Mouse (Mus musculus): Measurements from ENCODE around the gene Lrfn5. TPM values are rescaled to one million over a fixed set of nuclear protein-coding genes. Genes with fewer than 3 reads are reported as not detected.

The Lrfn5 gene
- polyA plus RNA-seq, 1 experiment from 2014 or later = 0.51 TPM

GRCm38 (mm10) chr12:61579949-61580348 lies 57.0 kb downstream of the Lrfn5 start:
- no peak for ATAC-seq
- H3K4me3 ChIP-seq (ENCODE audit: low read depth, low read length) = no peak overlapping the region
- no peaks in the 10 kb centered on the region for H3K27me3 ChIP-seq (replicated peaks; ENCODE audit: control insufficient read depth, insufficient read depth, low read length)
- H3K9me3 ChIP-seq (ENCODE audit: control insufficient read depth) = no peaks in the 10 kb centered on the region
- H3K9ac ChIP-seq (ENCODE audit: low read depth, low read length) = no peak overlapping the region
- TF ChIP-seq CTCF (IDR thresholded peaks at IDR 0.05; ENCODE audit: low read depth) = no peak
- whole genome bisulfite sequencing = 78% methylated on average over 5 of the region's 5 CpGs
- no peaks in the 10 kb centered on the region for H3K36me3 ChIP-seq (ENCODE audit: control insufficient read depth, insufficient read depth)
- no peak overlapping the region for H3K4me2 ChIP-seq (replicated peaks; ENCODE audit: low read depth)
- H3K27ac ChIP-seq (ENCODE audit: low read depth, low read length) = no peak overlapping the region
- H3K4me1 ChIP-seq (replicated peaks; ENCODE audit: control insufficient read depth, insufficient read depth, low read length) = no peaks in the 10 kb centered on the region

- H3K4me1 ChIP-seq (replicated peaks; ENCODE audit: control insufficient read depth, insufficient read depth, low read length) = no peaks in the 10 kb centered on the region
- ATAC-seq = no peak
These were observed 77.4 kb downstream of the Lrfn5 start for GRCm38 (mm10) chr12:61600305-61600704.

GRCm38 (mm10) chr12:61607871-61608270 lies 84.9 kb downstream of the Lrfn5 start:
- no peaks in the 10 kb centered on the region for H3K27me3 ChIP-seq (replicated peaks; ENCODE audit: control insufficient read depth, insufficient read depth, low read length)
- no peaks in the 10 kb centered on the region for H3K4me1 ChIP-seq (replicated peaks; ENCODE audit: control insufficient read depth, insufficient read depth, low read length)
- H3K4me3 ChIP-seq (ENCODE audit: low read depth, low read length) = no peak overlapping the region
- no peaks in the 10 kb centered on the region for H3K9me3 ChIP-seq (ENCODE audit: control insufficient read depth)
- no peak overlapping the region for H3K27ac ChIP-seq (ENCODE audit: low read depth, low read length)
- no peaks in the 10 kb centered on the region for H3K36me3 ChIP-seq (ENCODE audit: control insufficient read depth, insufficient read depth)
- WGBS = 86% methylated on average over 3 of the region's 3 CpGs
- no peak for TF ChIP-seq CTCF (IDR thresholded peaks at IDR 0.05; ENCODE audit: low read depth)
- no peak overlapping the region for H3K9ac ChIP-seq (ENCODE audit: low read depth, low read length)
- H3K4me2 ChIP-seq (replicated peaks; ENCODE audit: low read depth) = no peak overlapping the region
- ATAC-seq = no peak

More at GRCm38 (mm10) chr12:61600305-61600704, 77.4 kb downstream of the Lrfn5 start:
- H3K36me3 ChIP-seq (ENCODE audit: control insufficient read depth, insufficient read depth) = no peaks in the 10 kb centered on the region
- H3K27me3 ChIP-seq (replicated peaks; ENCODE audit: control insufficient read depth, insufficient read depth, low read length) = no peaks in the 10 kb centered on the region
- H3K9me3 ChIP-seq (ENCODE audit: control insufficient read depth) = no peaks in the 10 kb centered on the region
- no peak overlapping the region for H3K27ac ChIP-seq (ENCODE audit: low read depth, low read length)
- no peak overlapping the region for H3K9ac ChIP-seq (ENCODE audit: low read depth, low read length)
- H3K4me3 ChIP-seq (ENCODE audit: low read depth, low read length) = no peak overlapping the region
- no peak for TF ChIP-seq CTCF (IDR thresholded peaks at IDR 0.05; ENCODE audit: low read depth)
- H3K4me2 ChIP-seq (replicated peaks; ENCODE audit: low read depth) = no peak overlapping the region

- 47% methylated on average over 1 of the region's 1 CpGs for WGBS
- no peak for TF ChIP-seq CTCF (IDR thresholded peaks at IDR 0.05; ENCODE audit: low read depth)
These were observed 87.1 kb downstream of the Lrfn5 start for GRCm38 (mm10) chr12:61610081-61610480.

GRCm38 (mm10) chr12:61624532-61624931 lies 101.6 kb downstream of the Lrfn5 start:
- no peak for ATAC-seq
- H3K4me3 ChIP-seq (ENCODE audit: low read depth, low read length) = no peak overlapping the region
- H3K9ac ChIP-seq (ENCODE audit: low read depth, low read length) = no peak overlapping the region
- H3K27me3 ChIP-seq (replicated peaks; ENCODE audit: control insufficient read depth, insufficient read depth, low read length) = no peaks in the 10 kb centered on the region
- no peak overlapping the region for H3K4me2 ChIP-seq (replicated peaks; ENCODE audit: low read depth)
- H3K4me1 ChIP-seq (replicated peaks; ENCODE audit: control insufficient read depth, insufficient read depth, low read length) = no peaks in the 10 kb centered on the region
- no peaks in the 10 kb centered on the region for H3K36me3 ChIP-seq (ENCODE audit: control insufficient read depth, insufficient read depth)
- no peak for TF ChIP-seq CTCF (IDR thresholded peaks at IDR 0.05; ENCODE audit: low read depth)
- H3K9me3 ChIP-seq (ENCODE audit: control insufficient read depth) = no peaks in the 10 kb centered on the region
- H3K27ac ChIP-seq (ENCODE audit: low read depth, low read length) = no peak overlapping the region

More at GRCm38 (mm10) chr12:61610081-61610480, 87.1 kb downstream of the Lrfn5 start:
- Histone ChIP-seq H3K36me3 (ENCODE audit: control insufficient read depth, insufficient read depth) (no peaks in the 10 kb centered on the region), H3K4me2 (replicated peaks; ENCODE audit: low read depth) (no peak overlapping the region), H3K9me3 (ENCODE audit: control insufficient read depth) (no peaks in the 10 kb centered on the region), H3K4me3 (ENCODE audit: low read depth, low read length) (no peak overlapping the region), H3K4me1 (replicated peaks; ENCODE audit: control insufficient read depth, insufficient read depth, low read length) (no peaks in the 10 kb centered on the region), H3K27me3 (replicated peaks; ENCODE audit: control insufficient read depth, insufficient read depth, low read length) (no peaks in the 10 kb centered on the region), H3K27ac (ENCODE audit: low read depth, low read length) (no peak overlapping the region), H3K9ac (ENCODE audit: low read depth, low read length) (no peak overlapping the region)
- ATAC-seq = no peak

- H3K4me1 ChIP-seq (replicated peaks; ENCODE audit: control insufficient read depth, insufficient read depth, low read length) = no peaks in the 10 kb centered on the region
- H3K27me3 ChIP-seq (replicated peaks; ENCODE audit: control insufficient read depth, insufficient read depth, low read length) = no peaks in the 10 kb centered on the region
- no peak for TF ChIP-seq CTCF (IDR thresholded peaks at IDR 0.05; ENCODE audit: low read depth)
- no peak overlapping the region for H3K4me3 ChIP-seq (ENCODE audit: low read depth, low read length)
- no peak overlapping the region for H3K27ac ChIP-seq (ENCODE audit: low read depth, low read length)
- ATAC-seq = no peak
- no peak overlapping the region for H3K9ac ChIP-seq (ENCODE audit: low read depth, low read length)
- no peaks in the 10 kb centered on the region for H3K9me3 ChIP-seq (ENCODE audit: control insufficient read depth)
- H3K4me2 ChIP-seq (replicated peaks; ENCODE audit: low read depth) = no peak overlapping the region
- H3K36me3 ChIP-seq (ENCODE audit: control insufficient read depth, insufficient read depth) = no peaks in the 10 kb centered on the region
- 80% methylated on average over 5 of the region's 5 CpGs for WGBS
These were observed 131.4 kb downstream of the Lrfn5 start for GRCm38 (mm10) chr12:61654380-61654779.

GRCm38 (mm10) chr12:61723158-61723557 lies 200.2 kb downstream of the Lrfn5 start:
- no peak overlapping the region for H3K4me2 ChIP-seq (replicated peaks; ENCODE audit: low read depth)
- H3K9me3 ChIP-seq (ENCODE audit: control insufficient read depth) = no peaks in the 10 kb centered on the region
- H3K4me3 ChIP-seq (ENCODE audit: low read depth, low read length) = no peak overlapping the region
- no peak overlapping the region for H3K27ac ChIP-seq (ENCODE audit: low read depth, low read length)
- ATAC-seq = no peak
- H3K9ac ChIP-seq (ENCODE audit: low read depth, low read length) = no peak overlapping the region
- TF ChIP-seq CTCF (IDR thresholded peaks at IDR 0.05; ENCODE audit: low read depth) = no peak
- H3K27me3 ChIP-seq (replicated peaks; ENCODE audit: control insufficient read depth, insufficient read depth, low read length) = no peaks in the 10 kb centered on the region
- H3K4me1 ChIP-seq (replicated peaks; ENCODE audit: control insufficient read depth, insufficient read depth, low read length) = no peaks in the 10 kb centered on the region
- no peaks in the 10 kb centered on the region for H3K36me3 ChIP-seq (ENCODE audit: control insufficient read depth, insufficient read depth)

Data from intestine, postnatal 0 days (tissue).